12 mouse cellular contexts compared by ENCODE assay signal in the genomic region with DNA sequence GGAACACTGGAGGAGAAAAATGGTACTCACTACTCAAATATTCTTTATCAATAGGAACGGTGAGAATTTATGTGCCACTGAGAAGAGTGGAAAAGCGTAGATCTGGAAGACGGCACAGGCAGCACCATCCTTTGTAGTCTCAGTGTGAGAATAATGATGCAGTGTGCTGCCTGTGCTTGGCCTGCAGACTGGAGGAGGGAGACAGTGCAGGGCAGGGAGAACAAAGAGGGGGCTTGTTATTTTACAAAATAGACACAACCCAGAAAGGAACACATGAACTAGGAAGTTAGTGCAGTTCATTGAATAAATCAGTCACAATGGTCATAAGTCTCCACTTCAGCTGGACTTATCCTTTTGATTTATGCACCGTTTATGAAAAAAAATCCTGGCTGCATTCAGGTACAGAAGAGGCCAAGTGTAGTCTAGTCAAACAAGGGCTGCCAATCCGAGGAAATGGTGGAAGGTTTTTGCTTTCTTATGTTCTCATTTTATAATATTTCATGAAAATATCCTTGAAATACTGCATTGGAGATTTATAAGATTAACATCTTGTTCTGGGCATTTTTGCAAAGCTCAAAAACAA.
DNase-seq lines count a peak whose midpoint lies in the region; ATAC-seq and TF ChIP-seq lines count a peak whose summit lies in the region.
"Had no signal": no experiment of that assay in that cellular context is flagged by ENCODE, and none has a peak within 500 bp of the region (broad histone marks: within the 10 kb centered on the region; RNA-seq: fewer than 3 reads in every experiment).

No protein-coding gene starts in this region.

- no peaks in the 10 kb centered on the region; the same call in 1 of the 2 replicates for H3K4me1 ChIP-seq in forebrain, embryonic 11.5 days (replicated peaks; ENCODE audit: control insufficient read depth, insufficient read depth, low read length)
- H3K4me1 ChIP-seq in hindbrain, embryonic 15.5 days (replicated peaks): 0 out of 2 replicates have a peak, but pooled peaks cover 2% of the 10 kb centered on the region
- peaks cover 4% of the 10 kb centered on the region; the same call in 1 of the 2 replicates for H3K4me1 ChIP-seq in neural tube, embryonic 12.5 days
- H3K4me1 ChIP-seq: limb, embryonic 13.5 days had no signal

- H3K27me3 ChIP-seq in forebrain, embryonic 11.5 days (ENCODE audit: control insufficient read depth, insufficient read depth, low read length): no peaks in the 10 kb centered on the region
- H3K27me3 ChIP-seq in hindbrain, embryonic 15.5 days: no peaks in the 10 kb centered on the region
- H3K27me3 ChIP-seq in neural tube, embryonic 12.5 days (replicated peaks): no peaks in the 10 kb centered on the region
- H3K27me3 ChIP-seq: kidney, embryonic 15.5 days; limb, embryonic 13.5 days had no signal

- H3K4me2 ChIP-seq in forebrain, embryonic 11.5 days (ENCODE audit: low read depth, low read length, severe bottlenecking): no peak overlapping the region
- no peak overlapping the region for H3K4me2 ChIP-seq in hindbrain, embryonic 15.5 days
- H3K4me2 ChIP-seq in neural tube, embryonic 12.5 days (replicated peaks): no peak overlapping the region
- H3K4me2 ChIP-seq: kidney, embryonic 15.5 days; limb, embryonic 13.5 days had no signal

- no peaks in the 10 kb centered on the region for H3K36me3 ChIP-seq in forebrain, embryonic 11.5 days (ENCODE audit: control insufficient read depth, insufficient read depth, low read length)
- no peaks in the 10 kb centered on the region for H3K36me3 ChIP-seq in hindbrain, embryonic 15.5 days
- H3K36me3 ChIP-seq in neural tube, embryonic 12.5 days: no peaks in the 10 kb centered on the region
- H3K36me3 ChIP-seq: kidney, embryonic 15.5 days; limb, embryonic 13.5 days had no signal

- TF ChIP-seq CTCF in gastrocnemius, adult 2 months (IDR thresholded peaks at IDR 0.05): no peak

- peak overlapping the region; percentile 73 for H3K27ac ChIP-seq in gastrocnemius, adult 2 months
- H3K27ac ChIP-seq in forebrain, embryonic 11.5 days (ENCODE audit: low read depth, low read length): no peak overlapping the region
- H3K27ac ChIP-seq in hindbrain, embryonic 15.5 days (replicated peaks): no peak overlapping the region
- no peak overlapping the region for H3K27ac ChIP-seq in neural tube, embryonic 12.5 days
- H3K27ac ChIP-seq: kidney, embryonic 15.5 days; limb, embryonic 13.5 days had no signal

- DNase-seq in gastrocnemius, adult 2 months: no peak
- no peak for DNase-seq in gastrocnemius, postnatal 36 days
- peak; percentile 51 for DNase-seq in forebrain, embryonic 11.5 days (ENCODE audit: low spot score)
- no peak for DNase-seq in adrenal gland, postnatal 14 days
- no peak for DNase-seq in gastrocnemius, postnatal 10 days
- no peak for DNase-seq in spleen, postnatal 10 days (ENCODE audit: low spot score in 2 of 2)
- DNase-seq: heart, postnatal 4 days; lung, adult 2 months had no signal

- H3K9me3 ChIP-seq in forebrain, embryonic 11.5 days (ENCODE audit: control insufficient read depth, low read length): no peaks in the 10 kb centered on the region
- no peaks in the 10 kb centered on the region for H3K9me3 ChIP-seq in hindbrain, embryonic 15.5 days
- H3K9me3 ChIP-seq in neural tube, embryonic 12.5 days: no peaks in the 10 kb centered on the region
- H3K9me3 ChIP-seq: kidney, embryonic 15.5 days; limb, embryonic 13.5 days had no signal

- peak; percentile 82 for ATAC-seq in forebrain, embryonic 11.5 days (replicated peaks; ENCODE audit: low FRiP score)
- peak; percentile 69 for ATAC-seq in hindbrain, embryonic 15.5 days (ENCODE audit: low FRiP score, low read depth)
- peak; percentile 88 for ATAC-seq in neural tube, embryonic 12.5 days (ENCODE audit: low FRiP score, low read depth)

- no peak overlapping the region for H3K4me3 ChIP-seq in gastrocnemius, adult 2 months
- no peak overlapping the region for H3K4me3 ChIP-seq in forebrain, embryonic 11.5 days (ENCODE audit: low read depth, low read length)
- no peak overlapping the region for H3K4me3 ChIP-seq in hindbrain, embryonic 15.5 days
- no peak overlapping the region for H3K4me3 ChIP-seq in neural tube, embryonic 12.5 days
- H3K4me3 ChIP-seq: kidney, embryonic 15.5 days; limb, embryonic 13.5 days had no signal

- intact Hi-C loops in gastrocnemius, adult 2 months (cut with DNase I): loop anchor here (10.0 kb wide), 1 partner anchor 96 kb away; no protein-coding TSS in a partner anchor
- intact Hi-C loops in gastrocnemius, postnatal 36 days (cut with DNase I): no loop called here

- H3K9ac ChIP-seq in forebrain, embryonic 11.5 days (ENCODE audit: low read length): no peak overlapping the region
- no peak overlapping the region for H3K9ac ChIP-seq in hindbrain, embryonic 15.5 days
- no peak overlapping the region for H3K9ac ChIP-seq in neural tube, embryonic 12.5 days
- H3K9ac ChIP-seq: kidney, embryonic 15.5 days; limb, embryonic 13.5 days had no signal

- WGBS in forebrain, embryonic 11.5 days: 42% methylated on average over 5 of the region's 5 CpGs
- WGBS in hindbrain, embryonic 15.5 days: 19% methylated on average over 5 of the region's 5 CpGs
- WGBS in neural tube, embryonic 12.5 days: 29% methylated on average over 5 of the region's 5 CpGs
